Mouse (Mus musculus) gastrocnemius, postnatal 36 days (tissue): Measurements from ENCODE around the gene Slc7a15. TPM values are rescaled to one million over a fixed set of nuclear protein-coding genes. Genes with fewer than 3 reads are reported as not detected.
"Not testable (repeated sequence)": the region's sequence is repeated elsewhere in the genome, so short reads cannot be mapped to it uniquely, and the experiment has no call there.

Experiments
- DNase-seq, 2 experiments: peaks; one replicate each; pipeline ENCODE4 v3.0.0; 2022
- intact Hi-C: fragments of 180-260 bp; cut with DNase I; formaldehyde crosslinking; loops from one replicate; pipeline ENCODE4 v1.15.1; 2025
- total RNA-seq, 2 experiments: library from RNA; stranded (reverse); gene quantifications; 2 replicates each; pipeline ENCODE4 v1.2.3; 2021

The Slc7a15 gene
- total RNA-seq, 2 experiments from 2014 or later, result not detected

DNA sequence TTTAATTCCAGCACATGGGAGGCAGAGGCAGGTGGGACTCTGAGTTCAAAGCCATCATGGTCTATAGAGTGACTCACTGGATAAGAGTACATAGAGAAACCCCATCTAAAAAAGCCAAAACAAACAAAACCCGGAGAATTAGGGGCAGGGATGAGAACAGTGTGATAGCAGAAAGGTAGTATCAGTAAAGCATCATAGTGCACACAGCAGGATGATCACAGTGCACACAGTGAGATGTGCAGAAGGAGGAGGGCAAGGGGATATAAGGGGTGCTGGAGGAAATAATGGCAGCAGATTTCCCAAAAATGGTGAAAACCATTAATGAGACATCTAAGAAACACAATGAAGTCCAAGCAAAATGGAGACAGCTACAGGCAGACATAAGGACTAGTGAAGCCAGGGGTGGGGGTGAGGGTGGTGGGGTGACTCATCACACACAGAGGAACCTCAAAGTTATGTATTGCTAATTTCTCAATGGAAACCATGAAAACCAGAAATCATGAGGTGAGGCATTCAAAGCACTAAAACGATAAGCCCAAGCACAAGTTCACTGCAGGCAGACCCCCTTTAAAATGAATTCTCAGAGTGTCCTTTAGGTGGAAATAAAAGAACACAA lies 27.5 kb downstream of the Slc7a15 start:
- DNase-seq, intact Hi-C loops: not testable (repeated sequence)

DNA sequence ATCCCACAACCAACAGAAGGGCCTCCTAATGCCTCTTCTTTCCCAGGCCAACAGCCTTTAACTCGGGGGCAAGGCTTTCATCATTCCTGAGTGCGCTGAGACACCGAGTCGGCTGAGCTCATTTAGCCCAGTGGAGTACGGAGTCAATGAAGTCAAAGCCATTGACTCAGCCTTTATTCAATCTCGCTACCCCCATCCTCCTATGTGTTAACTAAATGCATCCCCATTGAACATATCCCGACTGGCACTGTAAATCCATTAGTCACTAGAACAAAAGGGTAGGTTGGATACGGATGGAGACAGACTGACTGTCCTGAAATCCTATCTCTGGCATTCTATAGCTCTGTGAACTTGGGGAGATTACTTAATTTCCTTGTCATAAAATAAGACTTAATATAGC lies 36.7 kb downstream of the Slc7a15 start:
- intact Hi-C loops, DNase-seq: not testable (repeated sequence)

DNA sequence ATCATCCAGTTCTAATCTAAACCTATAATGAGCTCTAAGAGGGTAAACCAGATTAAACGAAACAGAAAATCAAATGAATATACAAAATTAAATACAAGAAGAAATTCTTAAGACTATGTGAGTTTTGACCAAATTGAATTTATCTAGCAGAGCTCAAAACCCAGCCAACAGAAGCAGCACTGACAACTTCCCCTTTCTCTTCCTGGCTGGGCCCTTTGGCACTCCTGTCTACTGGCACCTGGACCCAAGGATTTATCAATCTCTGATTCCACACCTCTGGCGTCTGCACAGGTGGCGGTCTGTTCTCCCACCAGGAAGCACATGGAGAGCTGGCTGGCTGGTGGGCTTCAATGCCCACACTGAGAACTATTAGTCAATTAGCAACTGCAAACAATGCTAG lies 39.0 kb downstream of the Slc7a15 start:
- DNase-seq, intact Hi-C loops: not testable (repeated sequence)

DNA sequence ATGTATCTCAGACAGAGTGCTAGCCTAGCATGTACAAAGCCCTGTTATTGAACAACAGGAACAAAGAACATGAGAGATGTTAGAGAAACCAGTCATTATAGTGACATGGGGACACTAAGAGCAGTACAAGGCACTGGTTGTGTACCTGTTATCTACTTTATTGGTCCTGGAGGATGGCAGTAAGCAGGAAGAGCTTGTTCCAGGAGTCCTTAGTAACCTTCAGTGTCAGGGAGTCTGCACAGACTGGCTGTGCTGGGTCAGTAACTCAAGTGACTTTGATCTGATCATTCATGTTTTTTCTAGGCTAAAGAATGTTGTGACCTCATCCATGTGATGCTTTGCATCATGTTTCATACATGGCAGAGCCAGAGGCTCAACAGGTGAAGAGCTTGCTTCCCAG lies 42.7 kb downstream of the Slc7a15 start:
- intact Hi-C loops, result no loop called here
- no peak for DNase-seq

DNA sequence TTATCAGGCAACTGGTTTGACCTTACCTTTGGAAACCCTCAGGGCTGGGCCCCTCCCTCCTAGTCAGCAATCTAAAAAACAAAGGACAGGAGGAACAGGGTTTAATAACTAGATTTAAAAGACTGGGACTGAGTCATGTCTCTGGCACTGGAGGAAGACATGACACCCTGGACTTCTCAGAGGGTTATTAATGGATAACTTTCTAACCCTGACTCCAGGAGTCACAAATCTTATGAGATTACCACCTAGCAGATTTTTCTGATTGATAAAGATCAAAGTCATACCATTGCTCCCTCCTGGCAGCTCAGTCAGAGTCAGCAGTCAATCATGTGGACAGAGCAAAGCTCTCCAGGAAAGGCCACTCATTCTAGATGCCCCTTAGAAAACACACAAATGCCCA lies 43.4 kb downstream of the Slc7a15 start:
- no peak for DNase-seq
- intact Hi-C loops, result no loop called here

DNA sequence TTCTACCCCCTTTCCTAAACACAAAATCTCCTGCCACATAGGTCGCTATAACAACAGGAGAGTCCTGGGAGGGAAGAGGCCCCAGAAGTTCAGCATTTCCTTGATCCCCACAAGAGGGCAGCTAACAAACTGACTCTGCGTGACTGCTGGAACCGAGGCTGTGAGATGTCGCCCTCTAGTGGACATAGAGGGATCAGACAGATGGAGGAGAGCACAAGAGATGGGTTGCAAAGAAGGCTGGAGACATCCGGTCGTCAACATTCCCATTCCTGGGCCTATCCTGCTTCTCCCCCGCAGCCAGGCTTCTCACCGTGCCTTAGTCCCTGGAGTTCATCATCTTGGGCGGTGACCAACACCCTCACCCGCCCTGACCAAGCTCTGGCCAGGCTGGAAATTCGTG lies 51.5 kb downstream of the Slc7a15 start:
- peak; percentile 33 to 46 for DNase-seq
- intact Hi-C loops, result loop anchor here (2.0 kb wide), 2 partner anchors 227 to 235 kb away; partner anchors contain the start of gene Hs1bp3

DNA sequence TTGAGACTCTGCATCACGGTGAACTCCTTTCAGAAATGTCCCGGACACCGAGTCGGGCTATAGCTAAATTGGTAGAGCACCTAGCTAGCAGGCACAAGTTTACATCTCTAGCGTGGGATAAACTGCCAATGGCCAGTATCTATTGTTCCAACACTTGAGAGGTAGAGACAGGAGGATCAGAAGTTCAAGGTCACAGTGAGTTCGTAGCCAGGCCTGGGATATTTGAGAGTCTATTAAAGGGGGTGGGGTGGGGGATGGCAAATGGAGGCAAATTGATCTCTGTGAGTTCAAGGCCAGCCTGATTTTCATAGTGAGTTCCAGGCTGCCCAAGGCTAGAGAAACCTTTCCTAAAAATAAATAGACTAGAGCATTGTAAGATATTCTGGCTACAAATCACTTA lies 52.1 kb downstream of the Slc7a15 start:
- no peak for DNase-seq
- intact Hi-C loops, result loop anchor here (2.0 kb wide), 2 partner anchors 226 to 234 kb away; partner anchors contain the start of gene Hs1bp3

DNA sequence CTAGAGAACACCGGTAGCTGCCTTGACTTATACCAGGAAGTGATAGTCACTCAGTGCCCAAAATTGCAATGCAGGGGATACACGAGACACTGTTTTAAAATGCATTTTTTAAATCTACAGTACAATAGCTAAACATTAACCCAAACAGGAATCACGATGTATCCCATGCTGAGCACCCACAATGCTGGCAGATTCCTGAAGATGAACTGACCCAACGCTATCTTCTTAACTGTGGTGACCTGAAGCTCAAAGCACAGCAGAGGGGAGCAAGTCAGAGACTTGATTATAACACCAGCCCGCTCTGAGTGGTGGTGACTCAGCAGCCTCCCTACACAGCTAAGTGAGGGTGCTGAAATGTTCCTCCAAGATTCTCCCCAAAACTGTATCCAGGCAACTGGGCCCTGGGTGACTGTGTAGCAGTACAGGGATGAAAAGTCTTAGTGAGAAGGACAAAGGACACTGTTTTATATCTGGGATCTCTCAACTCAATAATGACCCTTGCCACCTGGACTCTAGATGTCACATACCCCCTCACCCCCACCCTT lies 53.7 kb downstream of the Slc7a15 start:
- no peak for DNase-seq
- intact Hi-C loops, result no loop called here

DNA sequence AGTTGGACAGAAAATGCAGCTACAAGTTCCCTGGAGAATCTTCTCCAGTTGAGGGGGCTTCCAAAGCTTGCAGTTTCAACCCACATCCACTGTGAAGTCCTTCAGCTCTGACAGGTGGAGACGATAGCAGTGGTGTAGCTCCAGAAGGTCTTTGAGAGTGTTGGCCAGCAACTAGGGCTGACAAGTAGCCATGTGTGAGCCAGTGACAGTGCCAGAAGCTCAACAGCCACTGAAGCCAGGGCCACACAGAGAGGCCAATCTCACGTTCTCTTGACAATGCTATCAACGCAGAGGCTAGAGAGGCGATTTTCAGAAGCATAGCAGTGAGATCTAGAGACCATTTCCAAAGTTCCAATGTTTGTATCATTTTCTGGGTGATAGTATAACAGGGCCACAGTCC lies 56.5 kb downstream of the Slc7a15 start:
- intact Hi-C loops, result no loop called here
- DNase-seq, result no peak

DNA sequence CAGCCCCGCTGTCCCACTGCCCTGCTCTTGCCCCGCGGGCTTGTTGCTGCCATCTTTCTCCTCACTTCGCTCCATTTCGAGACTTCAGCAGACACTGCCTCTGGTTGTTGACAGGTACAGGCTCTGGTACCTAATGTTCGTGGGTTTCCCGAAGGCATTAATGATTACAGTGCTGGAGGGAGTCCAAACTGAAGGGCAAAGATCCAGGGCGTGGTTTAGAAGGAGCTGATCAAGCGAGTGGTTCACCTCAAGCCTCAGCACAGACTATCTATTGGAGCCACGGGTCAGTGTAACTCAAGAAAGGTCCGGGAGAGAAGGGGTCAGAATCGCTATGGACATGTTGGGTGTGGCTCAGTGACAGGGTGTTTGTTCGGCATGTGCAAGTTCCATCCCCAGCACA lies 59.4 kb downstream of the Slc7a15 start:
- intact Hi-C loops, result no loop called here

DNA sequence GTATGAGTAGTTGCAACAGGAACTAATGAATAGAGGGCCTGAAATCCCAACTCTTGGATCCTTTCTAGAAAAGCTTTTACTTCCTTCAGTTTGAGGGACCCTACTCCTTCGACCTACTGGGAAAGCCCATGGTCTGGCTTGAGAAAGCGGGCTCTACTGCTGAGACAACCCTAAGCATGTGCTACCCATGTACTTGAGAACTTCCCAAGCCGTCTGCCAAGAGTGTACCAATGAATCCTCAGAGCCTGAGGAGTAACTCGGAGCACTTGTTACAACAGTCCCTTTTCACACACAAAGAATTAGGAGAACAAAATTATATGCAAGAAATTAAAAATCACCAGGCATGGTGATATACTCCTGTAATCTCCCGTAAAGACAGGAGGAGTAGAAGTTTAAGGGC lies 61.6 kb downstream of the Slc7a15 start:
- no peak for DNase-seq
- intact Hi-C loops, result no loop called here

More for the DNA sequence above, 59.4 kb downstream of the Slc7a15 start:
- no peak for DNase-seq

DNA sequence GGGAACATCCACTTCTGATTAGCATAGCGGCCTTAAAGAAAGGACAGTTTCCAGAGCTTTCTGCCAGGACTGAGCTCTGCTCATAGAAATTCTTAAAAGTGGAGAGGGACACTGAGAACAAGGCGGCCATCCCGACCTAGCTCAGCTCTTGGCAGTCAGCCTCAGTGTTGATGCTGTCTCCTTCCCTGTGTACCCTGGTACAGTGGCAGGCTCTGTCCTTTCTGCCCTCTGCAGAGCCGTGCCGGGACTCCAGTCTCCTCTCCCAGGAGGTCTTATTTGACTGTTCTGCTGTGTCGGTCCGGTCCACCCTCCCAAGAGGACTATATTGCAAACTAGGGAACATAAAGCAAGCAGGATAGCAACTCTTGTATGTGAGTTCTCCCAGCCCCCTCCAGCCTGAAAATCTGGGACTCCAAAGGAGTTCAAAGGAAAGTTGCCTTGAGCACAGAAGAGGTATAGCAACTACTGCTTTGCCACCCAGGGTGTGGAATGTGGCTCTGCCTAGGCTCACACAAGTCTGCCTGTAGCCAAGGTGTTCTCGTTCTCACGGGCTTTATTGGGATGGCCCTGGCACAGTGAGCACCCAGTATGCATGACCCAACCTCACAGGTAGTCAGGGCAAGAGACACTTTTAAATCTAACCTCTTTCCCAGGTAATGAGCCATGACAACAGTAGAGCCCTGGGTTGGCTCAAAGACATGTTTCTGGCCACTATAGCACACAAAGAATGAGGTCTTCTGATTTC lies 62.5 kb downstream of the Slc7a15 start:
- intact Hi-C loops, result no loop called here
- DNase-seq, result no peak

DNA sequence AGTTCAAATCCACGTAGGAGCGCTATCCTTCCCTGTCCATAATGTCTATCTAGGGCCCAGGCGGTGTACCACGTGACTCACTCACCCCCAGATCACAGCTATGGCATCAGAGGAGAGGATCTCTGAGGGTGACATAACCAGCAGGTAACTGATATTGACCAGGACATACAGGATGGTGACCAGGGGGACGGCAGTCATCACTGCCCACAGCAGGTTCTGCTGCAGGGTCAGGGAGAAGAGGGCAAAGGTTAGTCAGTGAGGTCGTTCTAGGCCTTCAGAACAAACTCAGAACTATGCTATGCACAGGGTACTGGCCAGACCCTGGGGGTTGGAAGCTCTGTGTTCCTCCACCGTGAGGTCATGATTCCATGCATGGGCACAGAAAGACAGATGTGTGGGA lies 63.3 kb downstream of the Slc7a15 start:
- intact Hi-C loops, result no loop called here
- no peak for DNase-seq

DNA sequence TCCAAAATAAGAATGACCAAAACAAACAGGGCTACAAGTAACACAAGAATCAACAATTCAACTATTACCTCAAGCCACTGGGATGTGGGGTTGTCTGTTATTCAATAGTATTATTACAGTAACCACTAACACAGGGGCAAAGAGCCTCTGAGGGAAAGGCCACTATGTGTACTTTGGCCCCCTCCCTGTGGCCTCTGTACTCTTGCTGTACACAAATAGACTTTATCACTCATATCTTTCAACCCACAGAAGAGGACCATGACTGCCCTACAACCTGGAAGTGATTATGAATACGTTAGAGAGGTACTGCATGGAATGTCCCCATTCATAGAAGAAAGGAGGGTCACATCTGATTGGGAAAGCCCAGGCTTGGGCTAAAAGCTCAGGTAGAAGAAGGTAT lies 64.0 kb downstream of the Slc7a15 start:
- intact Hi-C loops, result no loop called here
- no peak for DNase-seq

DNA sequence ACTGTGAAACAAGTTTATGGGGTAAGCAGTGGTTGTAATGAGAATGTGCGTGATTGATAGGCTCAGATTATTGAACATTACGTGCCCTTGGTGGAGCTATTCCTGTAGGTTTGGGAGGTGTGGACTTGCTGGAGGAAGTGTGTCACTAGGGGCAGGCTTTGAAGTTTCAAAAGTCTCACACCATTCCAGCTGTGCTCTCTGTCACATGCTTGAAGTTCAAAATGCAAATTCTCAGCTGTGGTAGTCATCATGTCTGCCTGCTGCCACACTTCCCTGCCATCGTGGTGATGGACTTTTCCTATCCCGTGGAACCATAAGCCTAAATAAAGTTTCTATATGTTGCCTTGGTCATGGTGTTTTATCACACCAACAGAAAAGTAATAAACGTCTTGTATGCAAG lies 71.1 kb downstream of the Slc7a15 start:
- intact Hi-C loops, result no loop called here
- no peak for DNase-seq

DNA sequence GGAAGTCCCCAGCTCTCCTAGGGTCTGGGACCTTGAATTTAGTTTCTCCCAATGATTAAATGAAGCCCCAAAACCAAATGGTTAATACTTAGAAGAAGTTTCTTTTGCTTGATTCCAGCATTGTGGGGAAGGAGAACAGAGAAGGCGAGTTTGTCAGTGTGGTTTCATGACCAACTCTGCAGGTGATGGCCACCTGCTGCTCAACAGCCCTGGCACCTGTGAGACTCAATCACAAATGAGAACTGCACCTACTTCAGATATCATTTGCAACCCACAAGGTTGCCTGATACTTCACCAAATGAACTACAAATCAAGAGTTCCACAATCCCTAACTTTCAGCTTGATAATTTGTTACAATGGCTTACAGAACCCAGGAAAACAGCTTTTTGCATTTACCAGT lies 71.7 kb downstream of the Slc7a15 start:
- intact Hi-C loops, result no loop called here
- no peak for DNase-seq

DNA sequence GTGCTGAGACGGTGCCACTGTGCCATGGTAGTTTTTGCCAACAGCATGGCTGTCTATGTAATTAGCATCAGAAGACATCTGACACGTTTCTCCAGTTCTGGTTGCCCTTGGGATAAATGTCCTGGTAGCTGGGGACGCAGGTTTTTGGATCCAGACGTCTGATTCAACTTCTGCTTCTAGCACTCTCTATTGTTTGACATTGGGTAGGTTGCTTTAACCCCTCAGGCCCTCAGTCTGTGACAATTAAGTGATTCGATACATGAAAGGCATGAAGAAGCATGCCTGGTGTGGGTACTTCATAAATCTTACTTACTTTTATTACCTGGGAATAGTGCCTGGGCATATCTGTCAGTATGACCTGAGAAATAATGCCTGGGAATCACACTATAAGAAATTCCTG lies 74.8 kb downstream of the Slc7a15 start:
- no peak for DNase-seq
- intact Hi-C loops, result no loop called here

DNA sequence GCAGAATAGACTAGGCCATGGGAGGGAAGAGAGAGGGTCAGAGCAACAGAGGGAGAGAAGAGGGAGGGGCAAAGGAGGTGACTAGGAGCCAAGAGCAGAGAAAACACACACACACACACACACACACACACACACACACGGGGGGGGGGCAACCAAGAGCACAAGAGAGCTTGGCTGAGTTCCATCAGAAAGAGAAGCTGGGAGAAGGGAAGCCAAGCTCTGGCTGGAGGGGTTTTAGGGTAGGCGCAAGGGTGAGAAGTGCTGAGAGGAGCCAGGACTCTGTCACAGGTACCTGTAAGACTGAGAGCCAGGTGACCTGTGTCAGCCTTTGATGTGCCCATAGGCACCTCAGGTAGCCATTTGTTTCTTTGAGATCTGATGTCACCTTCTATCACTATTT lies 76.2 kb downstream of the Slc7a15 start:
- intact Hi-C loops, result no loop called here
- DNase-seq, result no peak

DNA sequence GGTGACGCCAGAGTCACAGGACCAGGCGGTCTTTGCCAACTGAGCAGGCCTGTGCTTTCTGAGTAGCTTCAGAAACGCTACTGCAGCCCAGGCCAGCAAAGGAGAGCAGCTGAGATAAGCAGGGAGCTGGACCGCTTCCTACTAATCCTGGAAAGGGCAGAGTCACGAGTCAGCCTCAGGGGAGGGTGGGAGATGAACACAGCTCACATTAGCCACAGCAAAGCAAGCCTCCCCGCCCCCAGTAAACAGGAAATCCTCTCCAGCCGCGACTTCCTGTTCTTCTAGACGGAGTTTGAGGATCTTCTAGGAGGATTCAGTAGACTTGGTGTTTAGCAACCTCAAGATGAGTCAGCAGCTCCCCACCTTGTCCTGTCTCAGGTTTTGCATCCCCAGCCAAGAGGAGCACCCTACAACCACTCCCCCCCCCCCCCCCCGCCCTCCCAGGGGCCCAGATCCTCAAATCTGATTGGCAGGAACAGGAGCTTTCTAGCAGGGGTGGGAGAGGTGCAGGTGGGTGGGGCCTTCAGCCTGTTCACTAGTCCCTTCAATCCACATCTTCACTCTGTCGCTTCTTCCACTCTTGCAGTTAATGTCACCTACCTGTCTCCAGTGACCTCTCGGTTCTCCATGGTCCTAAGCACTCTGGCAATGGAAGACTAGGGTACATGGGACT lies 77.4 kb downstream of the Slc7a15 start:
- peak; percentile 53 to 57 for DNase-seq
- intact Hi-C loops, result no loop called here

DNA sequence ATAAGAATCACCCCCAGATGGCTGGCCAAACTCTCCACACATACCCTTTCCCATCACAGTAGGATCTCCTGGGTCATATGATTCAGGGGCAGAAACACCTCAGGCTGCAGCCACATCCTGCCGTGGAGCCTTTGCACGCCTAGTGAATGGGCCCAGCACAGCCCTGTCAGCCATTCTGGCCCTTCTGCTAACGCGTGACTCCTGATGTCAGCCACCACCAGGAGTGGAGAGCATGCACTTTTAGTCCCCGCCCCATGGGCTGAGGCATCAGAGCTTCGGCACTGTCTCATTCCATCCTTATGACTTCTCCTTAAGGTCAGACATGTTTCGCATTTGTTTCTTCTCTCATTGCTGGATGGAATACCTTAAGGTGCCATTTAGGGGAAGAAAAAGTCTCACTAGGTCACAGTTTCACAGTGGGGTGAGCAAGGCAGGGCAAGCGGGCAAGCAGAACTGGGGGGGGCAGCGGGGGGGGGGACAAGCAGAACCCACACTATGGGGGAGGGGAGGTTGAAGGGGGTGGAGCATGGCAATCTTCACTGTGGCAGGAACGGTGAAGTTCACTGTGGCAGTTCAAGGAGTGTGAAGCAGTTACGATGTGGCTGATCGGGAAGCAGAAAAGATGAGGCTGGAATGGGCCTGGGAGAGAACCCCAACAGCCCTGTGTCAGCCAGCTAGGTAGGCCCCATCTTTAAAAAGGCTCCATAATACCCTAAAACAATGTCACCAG lies 79.3 kb downstream of the Slc7a15 start:
- intact Hi-C loops, result no loop called here
- no peak for DNase-seq
